Mouse (Mus musculus): ENCODE data around the gene Prr30. TPM values are rescaled to one million over a fixed set of nuclear protein-coding genes. Genes with fewer than 3 reads are reported as not detected.

Prr30 gene
- not detected in 4 replicates for total RNA-seq (2023; ENCODE audit: inconsistent age)

GRCm38 (mm10) chr14:101200230-101200629 lies at the start of gene Prr30:
Gene Prr30 (minus strand): TSS chr14:101200330.

